Comparison of ENCODE assay signal across 8 mouse cellular contexts in the genomic region with DNA sequence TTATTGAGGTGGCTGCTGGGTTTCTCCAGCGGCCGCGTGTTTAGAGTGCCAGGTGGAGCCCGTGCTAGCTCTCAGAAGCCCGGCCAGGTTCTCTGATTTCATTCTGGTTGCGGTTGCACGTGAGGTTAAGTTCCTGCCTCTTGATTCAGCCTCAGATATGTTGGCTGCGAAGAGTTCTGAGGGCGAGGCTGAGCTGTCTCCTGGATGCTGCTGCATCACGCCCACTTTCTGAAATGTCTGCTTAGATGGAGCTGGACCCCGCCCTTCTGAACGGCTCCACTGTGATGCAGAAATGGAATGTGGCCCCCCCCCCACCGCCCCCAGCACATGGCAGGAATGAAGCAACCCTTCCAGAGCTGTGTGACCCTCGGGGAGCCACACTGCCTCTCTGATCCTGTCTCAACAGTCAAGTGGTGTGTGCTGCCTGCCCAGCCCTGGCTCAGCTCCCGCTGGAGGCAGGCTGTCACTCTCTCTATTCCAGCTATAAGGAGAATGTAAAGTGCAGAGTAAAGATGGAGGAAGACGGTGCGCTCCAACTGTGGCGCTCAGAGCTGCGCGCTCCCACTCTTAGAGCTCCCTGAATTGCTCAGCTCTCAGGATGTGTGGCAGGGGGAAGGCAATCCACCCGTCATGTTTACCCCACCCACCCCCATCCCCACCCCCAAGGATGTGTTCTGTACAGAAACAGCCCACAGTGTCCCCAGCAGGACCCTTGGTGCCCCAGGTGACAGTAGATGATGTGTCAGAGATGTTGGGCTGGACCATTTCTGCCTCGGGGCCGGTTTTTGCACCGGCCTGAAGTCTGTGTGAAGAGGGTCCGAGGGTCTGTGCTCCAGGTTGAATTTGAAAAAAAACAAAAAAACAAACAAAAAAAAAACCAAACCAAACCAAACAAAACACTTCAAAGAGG. TPM values are rescaled to one million over a fixed set of nuclear protein-coding genes. Genes with fewer than 3 reads are reported as not detected.
A peak's percentile ranks its signal among the peaks of the same experiment; 100 is the strongest.
DNase-seq lines count a peak whose midpoint lies in the region; ATAC-seq and TF ChIP-seq lines count a peak whose summit lies in the region.

No protein-coding gene starts in this region.

- no peak overlapping the region for H3K27ac ChIP-seq in heart, embryonic 16.5 days (ENCODE audit: low read length)
- H3K27ac ChIP-seq in hindbrain, embryonic 16.5 days (ENCODE audit: low read depth, low read length) = no peak overlapping the region

- peaks cover 10% of the 10 kb centered on the region for H3K4me1 ChIP-seq in heart, embryonic 16.5 days (ENCODE audit: control insufficient read depth, insufficient read depth, low read length)
- H3K4me1 ChIP-seq in hindbrain, embryonic 16.5 days (ENCODE audit: control insufficient read depth, insufficient read depth, low read depth, low read length) = peaks cover 10% of the 10 kb centered on the region

- H3K4me3 ChIP-seq in heart, embryonic 16.5 days (ENCODE audit: low read length) = no peak overlapping the region; the same call in none of the 2 replicates
- peak overlapping the region; percentile 6 for H3K4me3 ChIP-seq in C2C12 (ENCODE audit: insufficient read depth, poor library complexity, severe bottlenecking)
- H3K4me3 ChIP-seq in hindbrain, embryonic 16.5 days (ENCODE audit: low read length) = no peak overlapping the region

- H3K79me3 ChIP-seq in C2C12 (ENCODE audit: low read depth) = no peaks in the 10 kb centered on the region

- H3K4me2 ChIP-seq in heart, embryonic 16.5 days (ENCODE audit: low read depth, low read length) = peak overlapping the region; percentile 53
- no peak overlapping the region for H3K4me2 ChIP-seq in hindbrain, embryonic 16.5 days (ENCODE audit: low read length)

- no peak overlapping the region for H3ac ChIP-seq in C2C12 (ENCODE audit: control insufficient read depth, insufficient read length, low read depth)

- H3K36me3 ChIP-seq in heart, embryonic 16.5 days (ENCODE audit: control insufficient read depth, insufficient read depth) = no peaks in the 10 kb centered on the region
- H3K36me3 ChIP-seq in C2C12 (ENCODE audit: control insufficient read depth, insufficient read depth) = no peaks in the 10 kb centered on the region
- H3K36me3 ChIP-seq in hindbrain, embryonic 16.5 days (ENCODE audit: control insufficient read depth, insufficient read depth, low read length) = no peaks in the 10 kb centered on the region

- H3K9ac ChIP-seq in heart, embryonic 16.5 days (ENCODE audit: low read length) = peak overlapping the region; percentile 48
- H3K9ac ChIP-seq in hindbrain, embryonic 16.5 days (ENCODE audit: low read depth, low read length) = no peak overlapping the region

- peak; percentile 31; the same call in 1 of the 2 replicates for ATAC-seq in heart, embryonic 16.5 days (replicated peaks; ENCODE audit: extremely low read depth, insufficient read depth, low FRiP score)
- peak; percentile 40; the same call in 1 of the 2 replicates for ATAC-seq in hindbrain, embryonic 16.5 days
- no peak for ATAC-seq in monocyte, adult 5-6 weeks (replicated peaks; ENCODE audit: insufficient number of reproducible peaks, low FRiP score, low TSS enrichment, poor library complexity, severe bottlenecking)

- no peaks in the 10 kb centered on the region for H3K27me3 ChIP-seq in heart, embryonic 16.5 days (ENCODE audit: control insufficient read depth, insufficient read depth, low read length)
- H3K27me3 ChIP-seq in C2C12 (ENCODE audit: control insufficient read depth, insufficient read depth, insufficient read length) = no peaks in the 10 kb centered on the region
- no peaks in the 10 kb centered on the region for H3K27me3 ChIP-seq in hindbrain, embryonic 16.5 days (replicated peaks; ENCODE audit: control insufficient read depth, insufficient read depth, low read length)

- DNase-seq in heart, adult 11 months = no peak
- peak; percentile 48 to 59 for DNase-seq in cerebellum, adult 18-20 months
- DNase-seq in thymus, postnatal 10 days (ENCODE audit: low spot score in 2 of 2) = peak; percentile 70
- no peak for DNase-seq in adrenal gland, postnatal 25 days

- no peaks in the 10 kb centered on the region for H3K79me2 ChIP-seq in C2C12 (ENCODE audit: control insufficient read depth, insufficient read depth)

- no peak for TF ChIP-seq CTCF in C2C12 (IDR thresholded peaks at IDR 0.05; ENCODE audit: control insufficient read depth, insufficient read depth, insufficient read length)

- WGBS in heart, embryonic 16.5 days = 34% methylated on average over 25 of the region's 25 CpGs
- 45% methylated on average over 25 of the region's 25 CpGs for WGBS in hindbrain, embryonic 16.5 days

- H3K9me3 ChIP-seq in heart, embryonic 16.5 days (replicated peaks; ENCODE audit: control insufficient read depth, low read length) = peaks cover 7% of the 10 kb centered on the region
- H3K9me3 ChIP-seq in hindbrain, embryonic 16.5 days (ENCODE audit: control insufficient read depth, low read length) = no peaks in the 10 kb centered on the region; the same call in 1 of the 2 replicates

TF ChIP-seq in C2C12, 6 proteins besides CTCF, POLR2A, EP300 and RAD21:
- TF ChIP-seq MYOG (IDR thresholded peaks at IDR 0.05; ENCODE audit: control insufficient read depth, extremely low read depth, insufficient read length) = no peak
- no peak for TF ChIP-seq MYOD1 (IDR thresholded peaks at IDR 0.05; ENCODE audit: control insufficient read depth, insufficient read length, low read depth)
- TF ChIP-seq MAX (IDR thresholded peaks at IDR 0.05) = no peak
- no peak for TF ChIP-seq USF1 (IDR thresholded peaks at IDR 0.05; ENCODE audit: low read depth)
- TF ChIP-seq FOSL1 (IDR thresholded peaks at IDR 0.05; ENCODE audit: insufficient read depth, low read length, poor library complexity, severe bottlenecking) = no peak
- no peak for TF ChIP-seq CEBPB (IDR thresholded peaks at IDR 0.05; ENCODE audit: low read depth)

RNA-seq across cellular contexts. Expression of gene Tesc, which starts 9.6 kb away (rescaled TPM):
- 9.8 and 10.6 TPM in 2 replicates for polyA plus RNA-seq in heart, embryonic 16.5 days (2015; fragmentation: Nextera tagmentation; extraction: Ambion mirVana)
- 0.06 TPM for polyA plus RNA-seq in C2C12 (2012; fragmentation: generic; extraction: Trizol)
- 4.1 and 5.4 TPM in 2 replicates for polyA plus RNA-seq in hindbrain, embryonic 16.5 days (2015; fragmentation: Nextera tagmentation; extraction: Ambion mirVana)
- 103 and 131 TPM in 2 replicates for total RNA-seq in adrenal gland, postnatal 25 days (2021)
- total RNA-seq in monocyte, adult 5-6 weeks (2017) = 1.9 to 6.9 TPM (median 2.7 TPM) in 3 replicates

Comparison
In these comparisons a context has a peak if more than half of its experiments do, and no peak if none do; other contexts are left out.
1. DNase-seq: peak in cerebellum, adult 18-20 months (2 of 2) and thymus, postnatal 10 days (2 of 2); none in heart, adult 11 months (single experiment) and adrenal gland, postnatal 25 days (single experiment).